Comparison of ENCODE assay signal across 8 mouse cellular contexts in the genomic region with DNA sequence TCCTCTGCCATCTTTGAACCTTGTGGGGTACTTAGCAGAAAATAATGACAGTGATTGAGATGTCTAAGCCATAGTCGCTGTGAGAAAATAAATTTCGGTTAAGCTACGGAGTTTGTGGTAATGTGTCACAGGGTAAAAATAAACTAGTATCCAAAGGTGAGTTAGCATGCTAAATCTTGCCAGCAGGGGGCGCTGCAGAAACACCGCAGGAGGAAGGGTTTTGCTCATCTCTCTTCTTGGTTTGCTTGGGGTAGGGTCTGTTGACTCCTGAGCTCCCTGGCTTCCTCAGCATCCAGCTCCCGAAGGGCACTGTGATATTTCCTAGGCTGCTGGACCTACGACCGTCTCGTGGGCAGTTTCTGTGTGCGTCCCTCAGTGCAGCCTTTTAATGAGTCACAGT. TPM values are rescaled to one million over a fixed set of nuclear protein-coding genes. Genes with fewer than 3 reads are reported as not detected.
A peak's percentile ranks its signal among the peaks of the same experiment; 100 is the strongest.
DNase-seq lines count a peak whose midpoint lies in the region; ATAC-seq lines count a peak whose summit lies in the region.

No protein-coding gene starts in this region.

- DNase-seq in CD4-positive, CD25-positive, alpha-beta regulatory T cell, adult 2 months (ENCODE audit: low read depth, low spot score): peak; percentile 75
- DNase-seq in layer of hippocampus, postnatal 10 days (ENCODE audit: low spot score in 2 of 2): peak; percentile 10 to 29
- no peak for DNase-seq in layer of hippocampus, postnatal 36 days
- DNase-seq in adrenal gland, postnatal 14 days: peak; percentile 76
- peak; percentile 57 to 61 for DNase-seq in kidney, postnatal 4 days
- peak; percentile 24 to 70 for DNase-seq in spleen, postnatal 10 days (ENCODE audit: low spot score in 2 of 2)
- DNase-seq in urinary bladder, postnatal 36 days (ENCODE audit: low spot score in 2 of 2): no peak

- ATAC-seq in CD4-positive, CD25-positive, alpha-beta regulatory T cell, adult 4 months: no peak

RNA-seq across cellular contexts. Expression of a gene that starts 12.7 kb away (rescaled TPM):
- polyA plus RNA-seq in CD4-positive, CD25-positive, alpha-beta regulatory T cell, adult 4 months (2017; shearing (Covaris generic)): 10 to 100 TPM; 36.3 to 66.5 TPM
- 10 to 100 TPM; 32.0 to 36.3 TPM for total RNA-seq in layer of hippocampus, postnatal 10 days (2021)
- total RNA-seq in layer of hippocampus, postnatal 36 days (2021): 10 to 100 TPM; 19.9 to 28.0 TPM
- total RNA-seq in adrenal gland, postnatal 14 days (2021): 21.7 and 24.8 TPM in 2 replicates

RNA-seq across cellular contexts. Expression of a gene that starts 23.1 kb away (rescaled TPM):
- polyA plus RNA-seq in CD4-positive, CD25-positive, alpha-beta regulatory T cell, adult 4 months (2017; shearing (Covaris generic)): 1 to 10 TPM in 1 of 2 experiments, under 1 TPM in 1; 0.77 to 1.2 TPM
- total RNA-seq in layer of hippocampus, postnatal 10 days (2021): 10 to 100 TPM; 28.7 to 31.1 TPM
- 10 to 100 TPM; 28.4 to 29.4 TPM for total RNA-seq in layer of hippocampus, postnatal 36 days (2021)
- total RNA-seq in adrenal gland, postnatal 14 days (2021): 25.2 and 25.5 TPM in 2 replicates

RNA-seq across cellular contexts. Expression of a gene that starts 39.4 kb away (rescaled TPM):
- polyA plus RNA-seq in CD4-positive, CD25-positive, alpha-beta regulatory T cell, adult 4 months (2017; shearing (Covaris generic)): 10 to 100 TPM; 16.3 to 17.1 TPM
- total RNA-seq in layer of hippocampus, postnatal 10 days (2021): 1 to 10 TPM; 3.4 to 6.9 TPM
- total RNA-seq in layer of hippocampus, postnatal 36 days (2021): 1 to 10 TPM; 5.3 to 5.9 TPM
- total RNA-seq in adrenal gland, postnatal 14 days (2021): 62.9 and 74.3 TPM in 2 replicates

Comparison
In these comparisons a context has a peak if more than half of its experiments do, and no peak if none do; other contexts are left out.
1. DNase-seq: peak in CD4-positive, CD25-positive, alpha-beta regulatory T cell, adult 2 months (single experiment), layer of hippocampus, postnatal 10 days (2 of 2), adrenal gland, postnatal 14 days (single experiment), kidney, postnatal 4 days (2 of 2) and spleen, postnatal 10 days (2 of 2); none in layer of hippocampus, postnatal 36 days (0 of 2) and urinary bladder, postnatal 36 days (0 of 2).